Mouse (Mus musculus) T-cell, adult 2 months (primary cell): ENCODE results near the gene Grasp.
A peak's percentile ranks its signal among the peaks of the same experiment; 100 is the strongest.

Experiments
- DNase-seq: peaks from one replicate; pipeline ENCODE4 v3.0.0; 2022; ENCODE audit warnings: low spot score

Gene Grasp

GRCm38 (mm10) chr15:101224006-101224906 lies at the start of gene Grasp:
Gene Grasp (plus strand): TSS chr15:101224188.
- peak; percentile 82 for DNase-seq

DNA sequence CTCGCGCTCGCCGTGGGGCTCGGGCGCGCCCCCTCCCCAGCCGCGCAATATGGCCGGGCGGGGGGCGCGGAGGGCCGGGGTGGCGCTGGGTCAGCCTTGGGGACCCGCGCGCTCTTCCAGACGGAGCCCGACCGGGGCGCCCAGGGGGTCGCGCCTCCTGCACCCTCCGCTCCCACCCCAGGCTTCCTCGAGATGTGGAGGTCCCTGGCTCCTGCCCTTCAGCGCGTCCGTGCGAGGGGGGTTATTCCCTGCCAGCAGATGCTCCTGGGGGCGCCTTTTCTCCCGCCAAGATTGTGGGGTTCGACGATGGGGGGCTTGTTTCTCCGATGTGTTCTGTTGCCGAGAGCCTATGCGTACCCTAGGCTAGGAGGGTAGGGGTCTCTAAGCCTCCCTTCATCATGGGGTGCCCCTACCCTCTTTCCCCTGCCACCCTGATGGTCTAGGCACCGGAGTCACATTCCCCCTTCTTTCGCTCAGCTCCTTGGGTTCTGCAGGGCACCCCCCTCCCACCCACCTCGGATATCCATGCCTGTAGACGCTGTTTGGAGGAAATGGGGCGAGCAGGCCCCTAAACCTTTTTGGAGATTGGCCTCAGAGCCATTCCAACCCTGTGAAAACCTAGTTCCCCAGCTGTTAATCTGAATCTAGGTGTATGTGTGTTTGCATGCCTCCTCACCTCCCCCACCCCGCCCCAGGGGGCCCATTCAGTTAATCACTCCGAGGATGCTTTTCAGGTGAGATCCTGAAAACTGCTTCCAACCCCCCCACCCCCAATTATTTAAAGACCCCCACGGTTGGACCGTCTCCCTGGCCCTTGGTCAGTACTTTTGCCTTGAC lies 49.5 kb upstream of the Grasp start:
- DNase-seq: no peak

- DNase-seq: no peak
Observed at GRCm38 (mm10) chr15:101175131-101175460, 48.9 kb upstream of the Grasp start.

DNA sequence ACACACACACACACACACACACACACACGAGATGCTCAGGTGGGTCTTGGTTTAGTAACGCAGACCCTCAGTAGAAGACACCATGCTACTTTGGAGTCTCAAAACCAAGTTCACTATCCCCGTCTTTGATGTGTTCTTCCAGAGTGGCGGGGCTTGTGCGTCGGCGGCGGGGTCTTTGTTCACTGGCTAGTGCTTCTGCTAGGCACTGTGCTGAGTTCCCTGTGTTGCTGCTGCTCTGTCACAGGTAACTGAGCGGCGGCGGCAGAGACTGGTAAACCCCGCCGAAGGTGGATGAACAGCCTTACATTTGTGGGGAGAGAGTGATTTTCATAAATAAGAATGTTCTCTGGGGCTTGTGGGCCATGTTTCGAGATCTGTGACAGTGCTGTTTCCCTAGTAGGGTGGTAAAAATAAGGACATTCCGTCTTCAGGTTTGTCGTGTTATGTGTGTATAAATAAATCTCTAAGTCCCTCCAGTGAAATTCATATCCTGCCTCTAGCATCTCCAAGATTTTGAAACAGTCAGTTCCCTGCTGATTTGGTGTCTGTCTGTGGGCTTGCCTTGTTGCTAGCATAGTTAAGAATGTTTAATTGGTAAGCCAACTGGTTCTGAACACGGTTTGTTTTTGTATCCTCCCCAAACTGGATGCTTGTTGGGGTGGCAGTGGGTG lies 48.2 kb upstream of the Grasp start:
- DNase-seq: peak; percentile 39

GRCm38 (mm10) chr15:101176284-101176680 lies 47.7 kb upstream of the Grasp start:
- DNase-seq: no peak

DNA sequence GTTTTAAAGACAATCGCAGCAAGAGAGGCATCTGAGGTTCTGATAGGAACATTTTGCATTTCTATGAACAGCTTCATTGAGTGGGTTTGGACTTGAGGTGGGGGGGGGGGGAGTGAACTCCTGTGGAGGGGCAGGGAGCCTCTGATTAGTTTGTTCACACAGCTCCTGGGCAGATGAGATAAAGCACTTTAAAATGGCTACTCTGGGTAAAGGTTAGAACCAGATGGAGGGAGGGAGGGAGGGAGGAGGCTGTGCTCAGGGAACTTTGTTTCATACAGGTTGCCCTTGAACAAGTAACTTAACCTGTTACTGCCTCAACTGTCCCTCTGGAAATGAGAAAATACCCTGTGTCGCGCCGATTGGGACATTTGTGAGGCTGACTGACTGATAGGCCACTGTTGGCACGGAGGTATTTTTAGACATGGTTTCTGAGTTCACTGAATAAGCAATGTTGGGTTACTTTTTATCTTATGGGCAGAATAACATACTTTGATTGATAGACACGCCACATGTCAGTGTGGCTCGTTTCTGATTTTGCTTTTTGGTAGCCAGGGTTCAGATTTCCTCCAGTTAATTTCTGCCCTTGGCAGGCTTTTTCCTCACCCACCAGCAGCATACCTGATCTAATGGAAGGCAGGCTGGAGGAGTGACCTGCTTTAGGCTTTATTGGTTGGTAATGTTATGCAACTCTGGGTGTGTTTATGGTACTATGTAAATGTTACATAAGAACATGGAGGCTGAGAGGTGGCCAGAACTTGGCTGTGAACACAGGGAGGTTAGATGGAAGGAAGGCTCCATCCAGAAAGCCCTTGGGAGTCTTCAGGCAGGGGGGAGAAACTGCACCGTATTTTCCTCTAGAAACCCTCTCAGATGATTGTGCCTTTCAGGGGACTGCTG lies 46.9 kb upstream of the Grasp start:
- no peak for DNase-seq

DNA sequence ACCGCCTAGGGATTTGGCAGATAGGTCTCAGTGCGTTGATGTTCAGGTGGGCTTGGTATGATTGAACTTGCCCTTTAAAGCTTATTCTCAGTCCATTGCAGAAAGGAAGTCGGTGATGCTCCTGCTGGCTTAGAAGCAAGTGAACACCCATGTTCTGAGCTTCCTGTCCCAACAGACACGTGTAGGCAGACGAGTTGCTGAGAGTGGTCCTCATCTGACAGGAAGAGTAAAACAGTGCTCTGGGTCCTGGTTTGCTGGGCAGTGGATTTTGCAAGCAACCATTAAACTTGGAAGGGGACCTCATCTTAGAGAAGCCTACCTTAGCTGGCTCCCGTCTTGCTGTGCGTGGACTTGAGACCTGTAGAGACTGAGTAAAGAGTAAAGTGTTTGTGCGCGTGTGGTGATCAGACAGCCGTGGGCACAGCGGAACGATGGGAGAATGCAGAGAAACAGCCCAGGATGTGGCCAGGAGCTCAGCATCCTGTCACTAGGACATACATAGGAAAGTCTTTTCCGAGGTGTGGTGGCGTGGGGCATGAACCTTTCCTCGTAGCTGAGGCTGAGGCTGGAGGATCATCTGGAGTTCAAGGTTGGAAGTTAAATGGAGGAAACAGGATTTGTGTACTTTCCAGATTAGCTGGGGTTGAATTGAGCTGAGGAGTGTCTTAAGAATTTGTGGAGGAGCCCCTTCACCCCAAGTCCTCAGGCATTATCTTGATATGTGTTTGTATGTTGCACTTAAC lies 43.5 kb upstream of the Grasp start:
- DNase-seq: peak; percentile 64

DNA sequence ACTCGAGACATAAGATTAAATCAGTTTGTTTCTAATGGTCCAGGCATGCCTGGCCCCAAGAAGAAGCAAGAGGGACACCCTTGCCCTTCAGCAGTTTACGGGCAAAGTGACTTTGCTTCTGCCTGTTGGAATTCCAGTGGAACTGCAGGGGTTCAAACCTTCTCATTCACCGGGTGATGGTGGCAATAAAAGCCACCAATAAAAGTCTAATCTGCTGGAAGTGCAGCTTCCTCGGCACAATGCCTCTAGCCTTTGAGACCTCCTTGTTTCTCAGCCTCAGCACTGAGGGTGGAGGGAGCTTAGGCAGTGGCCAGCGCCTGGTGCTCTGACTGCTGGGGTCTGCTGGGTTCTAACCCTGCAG lies 42.9 kb upstream of the Grasp start:
- DNase-seq: no peak

- no peak for DNase-seq
Observed at GRCm38 (mm10) chr15:101181500-101181899, 42.5 kb upstream of the Grasp start.

- DNase-seq: no peak
Observed at GRCm38 (mm10) chr15:101182676-101183075, 41.3 kb upstream of the Grasp start.

DNA sequence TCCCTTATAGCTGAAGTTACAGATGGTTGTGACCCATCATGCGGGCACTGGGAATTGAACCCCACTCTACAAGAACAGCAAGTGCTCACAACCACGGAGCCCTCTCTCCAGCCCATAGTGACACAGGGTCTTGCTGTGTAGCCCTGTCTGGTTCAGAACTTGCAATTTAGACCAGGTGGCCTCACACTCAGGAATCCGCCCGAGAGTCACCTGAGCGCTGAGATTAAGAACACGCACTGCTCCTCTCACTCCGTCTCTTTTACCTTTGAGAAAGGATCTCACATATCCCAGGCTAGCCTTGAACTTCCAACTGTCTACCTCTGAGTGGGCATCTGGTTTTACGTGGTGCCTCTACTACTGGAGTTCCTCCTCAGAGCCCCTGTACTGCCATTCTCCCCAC lies 39.7 kb upstream of the Grasp start:
- DNase-seq: no peak

GRCm38 (mm10) chr15:101185549-101185948 lies 38.4 kb upstream of the Grasp start:
- no peak for DNase-seq

DNA sequence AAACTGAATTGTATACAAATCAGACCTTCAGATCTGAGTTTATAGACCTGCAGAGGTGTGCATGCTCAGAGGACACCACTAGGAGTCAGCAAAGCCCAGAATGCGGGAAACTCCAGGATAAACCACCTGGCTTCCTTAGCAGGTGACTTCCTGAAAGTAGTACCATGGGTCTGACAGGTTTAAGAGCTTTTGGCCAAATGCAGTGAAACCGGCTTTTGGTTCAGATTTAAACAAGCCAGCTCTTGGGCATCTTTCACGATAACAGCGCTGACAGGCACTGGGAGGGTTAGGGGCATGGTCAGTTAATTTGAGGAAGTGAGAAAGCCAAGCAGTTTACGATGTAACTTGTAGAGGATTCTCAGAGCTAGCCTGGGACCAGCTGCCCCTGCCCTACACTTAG lies 36.1 kb upstream of the Grasp start:
- DNase-seq: no peak

GRCm38 (mm10) chr15:101189981-101190761 lies 33.8 kb upstream of the Grasp start:
- DNase-seq: no peak

DNA sequence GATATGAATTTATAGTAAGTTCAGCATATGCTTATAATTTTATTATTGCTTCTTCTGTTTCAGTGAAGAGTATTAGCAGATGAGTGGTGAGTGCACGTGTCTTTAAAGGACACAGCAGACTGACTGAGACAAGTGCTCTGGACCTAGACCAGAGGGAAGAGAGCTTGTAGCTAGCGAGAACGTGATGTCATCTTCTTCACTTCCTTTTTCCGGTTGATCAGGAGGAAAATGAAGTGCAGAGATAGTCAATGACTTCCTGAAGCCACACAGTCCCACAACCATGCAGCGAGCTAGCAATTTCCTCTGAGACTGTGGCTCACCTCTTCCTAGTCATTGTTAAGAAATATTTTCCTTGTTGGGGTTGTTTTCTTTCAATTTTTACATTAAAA lies 33.2 kb upstream of the Grasp start:
- peak; percentile 56 for DNase-seq

DNA sequence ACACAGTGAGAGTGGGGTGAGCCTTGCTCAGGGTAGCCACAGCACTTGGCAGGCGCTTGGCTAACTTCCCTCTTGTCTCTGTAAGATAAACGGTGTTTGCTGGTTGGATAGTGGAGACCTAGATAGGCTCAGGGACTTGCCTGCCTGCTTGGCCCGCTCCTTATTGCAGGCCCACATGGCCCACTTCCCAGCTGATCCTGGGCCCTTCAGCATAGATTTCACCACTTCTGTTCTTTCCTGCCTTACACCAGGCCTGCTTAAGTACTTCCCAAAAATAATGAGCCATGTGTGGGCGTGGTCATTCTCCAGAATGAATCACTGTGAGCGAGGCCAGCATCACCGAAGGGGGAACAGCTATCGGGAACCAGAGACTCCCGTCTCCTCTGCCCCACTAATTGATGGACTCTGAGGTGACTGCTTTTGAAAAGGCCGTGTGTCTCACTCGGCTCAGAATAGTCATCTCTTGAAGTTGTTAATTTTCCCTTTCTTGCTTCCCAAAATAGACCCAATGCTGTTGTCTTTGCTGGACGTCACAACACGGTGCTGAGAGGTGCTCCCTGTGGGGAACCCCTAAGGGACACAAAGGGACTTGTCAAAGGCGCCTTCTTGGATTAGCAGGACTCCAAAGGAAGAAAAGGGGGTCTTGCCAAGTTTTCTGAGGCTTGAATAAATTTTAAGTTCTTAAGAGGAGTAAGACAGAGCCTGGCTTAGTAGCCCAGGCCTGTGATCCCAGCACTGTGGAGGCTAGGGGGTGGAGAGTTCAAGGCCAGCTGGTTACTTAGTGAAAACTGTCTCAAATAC lies 32.3 kb upstream of the Grasp start:
- no peak for DNase-seq

- DNase-seq: no peak
Observed at GRCm38 (mm10) chr15:101192260-101192640, 31.7 kb upstream of the Grasp start.

GRCm38 (mm10) chr15:101192651-101193050 lies 31.3 kb upstream of the Grasp start:
- DNase-seq: no peak

- DNase-seq: no peak
Observed at GRCm38 (mm10) chr15:101193971-101194370, 30.0 kb upstream of the Grasp start.
